Mouse (Mus musculus) testis, adult 2 months (tissue): ENCODE results near the gene Wdr19.

Experiments
- CTCF ChIP-seq: fragments of 200-500 bp; IDR thresholded peaks from 2 replicates; pipeline ENCODE4 v1.5.1; 2012; ENCODE audit warnings: low read depth, mild to moderate bottlenecking, inconsistent platforms, low read length, moderate library complexity; ENCODE audit not compliant: control insufficient read depth, insufficient read depth, insufficient replicate concordance
- POLR2A ChIP-seq: fragments of 200-500 bp; IDR thresholded peaks from 2 replicates; pipeline ENCODE4 v1.6.1; 2012; ENCODE audit warnings: low read depth, mild to moderate bottlenecking, inconsistent platforms, low read length, moderate library complexity; ENCODE audit not compliant: control insufficient read depth

- TF ChIP-seq CTCF (no peak), POLR2A (no peak)
Observed at GRCm38 (mm10) chr5:65150376-65150955, 49.0 kb upstream of the Wdr19 start.
